Mouse (Mus musculus) spleen, postnatal 14 days (tissue): ENCODE measurements around the gene Mnat1.

Experiments used
- DNase-seq, 2 experiments: peaks; one replicate each; pipeline ENCODE4 v3.0.0; 2021 to 2022; ENCODE audit warnings: low spot score in 2 of 2

Mnat1 gene

DNA sequence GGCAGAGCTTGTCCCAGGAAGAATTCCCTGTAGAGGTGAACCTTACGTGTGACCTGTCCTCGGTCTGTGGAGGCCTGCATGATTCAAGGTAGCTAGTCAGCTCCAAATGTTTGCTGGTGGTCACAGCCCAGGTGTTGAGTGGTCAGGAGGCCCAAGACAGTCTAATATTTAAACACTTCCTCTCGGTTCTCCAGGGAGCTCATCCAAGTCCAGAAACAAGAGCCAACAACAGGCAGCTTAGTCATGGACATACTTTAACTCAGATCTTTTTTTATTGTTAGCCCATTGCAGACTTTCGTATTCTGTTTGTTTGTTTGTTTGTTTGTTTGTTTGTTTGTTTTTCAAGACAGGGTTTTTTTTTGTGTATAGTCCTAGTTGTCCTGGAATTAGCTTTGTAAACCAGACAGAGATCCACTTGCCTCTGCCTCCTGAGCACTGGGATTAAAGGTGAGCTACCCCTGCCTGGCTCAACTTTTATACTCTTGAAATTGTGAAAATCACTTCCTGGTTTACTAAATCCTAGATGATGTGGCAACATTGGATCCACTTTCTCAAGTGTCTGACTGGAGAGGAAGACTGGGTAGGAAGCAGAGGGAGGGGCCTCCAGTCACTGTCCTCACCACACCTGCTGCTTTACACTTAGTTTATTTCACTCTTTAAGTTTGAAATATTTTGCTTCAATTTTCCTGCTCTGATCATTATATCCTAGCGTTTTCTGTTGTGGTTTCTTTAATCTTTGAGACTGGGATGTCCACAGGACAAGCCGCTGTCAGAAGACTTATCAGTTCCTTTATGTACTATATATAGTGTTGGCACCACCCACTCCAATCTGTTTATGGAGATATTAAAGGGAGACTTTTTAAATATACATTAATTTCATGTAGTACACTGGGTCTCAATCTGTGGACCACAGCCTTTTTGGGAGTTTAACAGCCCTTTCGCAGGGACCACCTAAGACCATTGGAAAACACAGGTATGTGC lies 194.5 kb downstream of the Mnat1 start:
- DNase-seq = no peak
